Mouse (Mus musculus): ENCODE results near the gene Gsg1l. TPM values are rescaled to one million over a fixed set of nuclear protein-coding genes. Genes with fewer than 3 reads are reported as not detected.

Gsg1l gene
- polyA plus RNA-seq, 1 experiment: not detected

DNA sequence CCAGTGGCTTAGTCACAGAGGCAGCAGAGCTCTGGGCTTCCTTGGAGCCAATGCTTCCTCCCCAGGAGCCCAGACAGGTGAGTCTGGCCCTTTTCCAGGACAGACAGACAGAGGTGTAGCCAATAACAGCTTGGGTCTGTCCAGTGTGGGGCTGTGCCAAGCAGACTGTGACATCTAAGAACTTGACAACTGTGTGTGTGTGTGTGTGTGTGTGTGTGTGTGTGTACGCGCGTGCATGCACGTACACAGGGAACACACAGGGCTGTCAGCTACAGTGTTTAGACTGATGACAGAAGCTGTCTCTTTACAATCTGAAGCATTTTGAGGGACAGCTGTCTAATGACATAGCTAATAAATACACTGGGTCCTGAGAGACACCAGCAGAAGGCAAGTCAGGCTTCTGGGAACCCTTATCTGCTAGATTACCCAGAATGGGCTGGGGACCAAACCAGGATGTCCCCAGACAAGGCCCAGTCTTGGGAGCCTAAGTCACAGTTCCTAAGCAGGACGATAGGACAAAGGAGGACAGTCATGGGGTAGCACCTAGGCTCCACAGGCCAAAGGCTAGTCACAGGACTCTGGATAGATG lies 42.9 kb downstream of the Gsg1l start:
- Histone ChIP-seq H3K4me3 (ENCODE audit: insufficient read depth, low read length) (no peak overlapping the region), H3K27ac (ENCODE audit: insufficient read depth, low read depth, low read length) (no peak overlapping the region), H3K4me1 (ENCODE audit: control insufficient read depth, insufficient read depth, low read length) (no peaks in the 10 kb centered on the region)
- TF ChIP-seq CTCF (IDR thresholded peaks at IDR 0.05; ENCODE audit: low read depth, low read length) (no peak), POLR2A (IDR thresholded peaks at IDR 0.05; ENCODE audit: borderline replicate concordance, low read depth, low read length) (no peak)

DNA sequence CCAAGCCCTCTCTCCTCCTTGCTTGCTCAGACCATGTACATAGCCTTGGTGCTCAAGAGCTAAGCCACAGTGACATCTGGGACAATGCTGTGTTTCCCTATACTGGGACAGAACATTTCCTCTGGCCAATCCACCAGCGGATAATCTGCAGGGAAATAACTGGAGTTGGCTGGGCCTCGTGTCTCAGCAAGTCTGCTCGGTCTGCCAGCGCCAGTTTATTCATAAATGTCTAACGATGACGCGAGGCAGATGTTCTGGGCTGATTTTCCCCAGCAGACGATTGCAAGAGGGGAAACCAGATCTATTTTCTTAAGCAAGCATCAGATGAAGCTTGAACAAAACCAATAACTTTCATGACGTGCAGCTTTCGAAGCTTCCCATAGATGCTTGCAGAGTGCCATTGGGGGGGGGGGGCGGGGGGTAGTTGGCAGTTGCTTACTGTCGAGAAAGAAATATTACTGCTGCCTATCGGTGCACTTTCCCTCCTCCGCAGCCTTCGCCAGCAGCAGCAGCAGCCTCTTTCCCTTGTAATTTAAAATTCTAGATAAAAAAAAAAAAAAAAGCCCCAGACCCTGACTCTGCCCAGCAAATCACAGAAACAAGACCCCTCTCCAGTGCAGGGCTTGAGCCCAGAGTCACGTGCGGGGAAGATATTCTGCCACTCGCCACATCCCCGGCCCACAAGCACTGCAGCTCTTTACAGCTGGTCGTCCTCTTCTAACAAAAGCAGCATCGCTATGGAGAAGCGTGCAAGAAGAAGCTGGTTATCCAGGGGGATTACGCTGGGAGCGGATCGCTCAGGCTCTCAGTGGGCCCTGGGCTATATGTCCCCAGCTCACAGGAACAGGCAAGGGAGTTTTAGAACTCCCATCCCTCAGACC lies 43.6 kb downstream of the Gsg1l start:
- no peak overlapping the region for H3K4me3 ChIP-seq (ENCODE audit: insufficient read depth, low read length)
- no peak for TF ChIP-seq POLR2A (IDR thresholded peaks at IDR 0.05; ENCODE audit: borderline replicate concordance, low read depth, low read length)
- TF ChIP-seq CTCF (IDR thresholded peaks at IDR 0.05; ENCODE audit: low read depth, low read length): no peak
- no peak overlapping the region for H3K27ac ChIP-seq (ENCODE audit: insufficient read depth, low read depth, low read length)
- H3K4me1 ChIP-seq (ENCODE audit: control insufficient read depth, insufficient read depth, low read length): no peaks in the 10 kb centered on the region

DNA sequence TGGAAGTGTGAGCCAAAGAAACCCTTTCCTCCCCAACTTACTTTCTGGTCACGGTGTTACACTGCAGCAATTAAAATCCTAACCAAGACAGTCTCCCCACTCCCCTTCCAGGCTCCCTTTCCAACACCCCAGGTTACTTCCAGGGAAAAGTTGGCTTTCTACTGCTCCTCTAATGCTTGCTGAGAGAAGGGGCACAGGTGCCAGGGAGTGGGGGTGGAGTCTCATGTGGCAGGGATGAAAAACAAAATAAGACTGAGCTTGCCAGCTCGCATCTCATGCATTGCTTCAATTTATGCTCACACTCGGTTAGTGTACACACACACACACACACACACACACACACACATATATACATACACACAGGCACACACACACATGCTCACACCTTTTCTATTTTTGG lies 46.9 kb downstream of the Gsg1l start:
- Histone ChIP-seq H3K27ac (ENCODE audit: insufficient read depth, low read depth, low read length) (no peak overlapping the region), H3K4me3 (ENCODE audit: insufficient read depth, low read length) (no peak overlapping the region), H3K4me1 (ENCODE audit: control insufficient read depth, insufficient read depth, low read length) (no peaks in the 10 kb centered on the region)
- no peak for TF ChIP-seq CTCF (IDR thresholded peaks at IDR 0.05; ENCODE audit: low read depth, low read length)
- TF ChIP-seq POLR2A (IDR thresholded peaks at IDR 0.05; ENCODE audit: borderline replicate concordance, low read depth, low read length): no peak

DNA sequence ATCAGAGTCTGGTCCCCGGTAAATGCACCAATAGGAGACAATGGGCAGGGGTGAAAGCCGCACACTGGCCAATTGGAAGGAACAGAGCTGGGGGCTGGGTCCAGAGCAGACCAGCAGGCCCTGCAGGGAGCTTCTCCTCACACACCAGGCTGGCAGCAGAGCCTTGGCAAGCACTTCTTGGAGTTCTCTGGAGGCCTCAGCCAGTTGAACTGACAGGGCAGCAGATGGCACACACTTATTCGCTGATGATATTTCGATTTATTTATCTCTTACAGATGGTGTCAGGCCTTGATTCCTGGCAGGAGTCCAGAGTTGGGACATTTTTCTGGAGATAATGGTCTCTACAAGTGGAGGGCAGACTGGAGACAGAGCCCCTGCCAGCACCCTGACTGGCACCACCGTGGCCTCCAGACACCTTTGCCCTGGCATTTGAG lies 49.4 kb downstream of the Gsg1l start:
- Histone ChIP-seq H3K4me3 (ENCODE audit: insufficient read depth, low read length) (no peak overlapping the region), H3K4me1 (ENCODE audit: control insufficient read depth, insufficient read depth, low read length) (no peaks in the 10 kb centered on the region), H3K27ac (ENCODE audit: insufficient read depth, low read depth, low read length) (no peak overlapping the region)
- TF ChIP-seq CTCF (IDR thresholded peaks at IDR 0.05; ENCODE audit: low read depth, low read length) (no peak), POLR2A (IDR thresholded peaks at IDR 0.05; ENCODE audit: borderline replicate concordance, low read depth, low read length) (no peak)

DNA sequence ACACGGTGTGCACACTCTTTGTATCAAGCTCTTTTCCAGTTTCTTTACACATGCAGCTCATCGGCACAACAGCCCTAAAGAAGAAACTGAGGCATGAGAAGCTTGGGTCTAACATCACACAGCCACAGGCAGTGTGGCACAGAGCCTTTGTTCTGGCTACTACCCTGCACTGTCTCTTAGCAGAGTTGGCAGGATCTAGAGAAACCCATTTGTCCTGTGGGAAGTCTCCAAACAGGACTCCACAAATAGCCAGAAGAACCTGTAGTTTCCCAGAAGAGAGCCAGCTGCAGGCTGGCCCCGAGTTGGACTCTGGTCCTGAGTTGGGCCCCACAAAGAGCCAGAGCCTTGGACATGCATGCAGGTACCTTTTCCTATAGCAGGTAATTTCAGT lies 49.9 kb downstream of the Gsg1l start:
- H3K4me3 ChIP-seq (ENCODE audit: insufficient read depth, low read length): no peak overlapping the region
- no peak overlapping the region for H3K27ac ChIP-seq (ENCODE audit: insufficient read depth, low read depth, low read length)
- TF ChIP-seq POLR2A (IDR thresholded peaks at IDR 0.05; ENCODE audit: borderline replicate concordance, low read depth, low read length) (no peak), CTCF (IDR thresholded peaks at IDR 0.05; ENCODE audit: low read depth, low read length) (no peak)
- peaks cover 2% of the 10 kb centered on the region; the same call in 1 of the 2 replicates for H3K4me1 ChIP-seq (ENCODE audit: control insufficient read depth, insufficient read depth, low read length)

DNA sequence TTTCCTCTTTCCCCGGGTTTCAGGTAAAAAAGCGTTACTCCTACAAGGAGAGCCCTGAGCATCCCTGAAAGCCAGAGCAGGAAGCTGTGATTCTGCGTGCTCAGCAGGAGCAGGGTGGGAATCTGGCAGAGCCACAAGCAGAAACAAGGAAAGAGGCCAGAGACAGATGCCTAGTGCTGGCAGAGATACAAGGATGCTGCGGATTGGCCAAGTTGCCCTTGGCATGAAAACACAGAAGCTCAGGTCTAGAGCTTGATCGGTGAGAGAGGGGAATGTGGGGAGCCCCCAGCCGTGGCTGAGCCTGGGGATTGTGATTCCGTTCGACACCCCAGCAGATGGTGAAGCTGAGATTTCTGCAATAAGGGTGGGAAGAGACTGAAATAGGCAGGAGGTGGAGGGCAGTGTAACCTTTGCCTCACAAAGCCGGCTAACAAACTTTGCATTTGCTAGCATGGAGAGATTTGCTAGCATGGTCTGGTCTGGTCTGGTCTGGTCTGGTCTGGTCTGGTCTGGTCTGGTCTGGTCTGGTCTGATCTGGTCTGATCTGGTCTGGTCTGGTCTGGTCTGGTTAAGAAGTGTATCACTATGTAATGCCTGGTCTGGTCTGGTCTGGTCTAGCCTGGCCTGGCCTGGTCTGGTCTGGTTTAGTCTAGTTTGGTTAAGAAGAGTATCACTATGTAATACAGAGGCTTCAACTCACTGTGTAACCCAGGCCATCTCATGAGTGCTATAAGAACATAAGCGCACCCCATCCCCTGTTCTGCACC lies 50.4 kb downstream of the Gsg1l start:
- Histone ChIP-seq H3K27ac (ENCODE audit: insufficient read depth, low read depth, low read length) (no peak overlapping the region), H3K4me3 (ENCODE audit: insufficient read depth, low read length) (no peak overlapping the region), H3K4me1 (ENCODE audit: control insufficient read depth, insufficient read depth, low read length) (peaks cover 3% of the 10 kb centered on the region; the same call in 1 of the 2 replicates)
- TF ChIP-seq CTCF (IDR thresholded peaks at IDR 0.05; ENCODE audit: low read depth, low read length): no peak
- no peak for TF ChIP-seq POLR2A (IDR thresholded peaks at IDR 0.05; ENCODE audit: borderline replicate concordance, low read depth, low read length)

DNA sequence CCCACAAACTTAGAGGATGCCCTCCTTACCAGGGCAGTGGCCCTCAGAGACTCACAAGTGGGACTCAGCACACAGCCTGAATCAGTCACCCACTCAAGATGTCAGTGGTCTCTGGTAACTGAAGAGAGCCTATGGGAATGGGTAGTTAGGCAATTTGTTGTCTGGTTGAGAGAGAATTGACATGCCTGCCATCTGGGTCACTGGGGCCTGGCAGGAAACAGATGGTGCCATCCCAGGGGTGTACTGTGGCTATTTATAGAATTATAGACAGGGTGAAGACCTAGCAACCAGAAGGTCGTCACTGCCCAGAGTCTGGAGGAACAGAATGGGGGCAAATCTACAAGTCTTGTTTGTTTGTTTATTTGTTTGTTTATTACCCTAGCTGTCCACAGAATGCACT lies 54.8 kb downstream of the Gsg1l start:
- no peak overlapping the region for H3K4me3 ChIP-seq (ENCODE audit: insufficient read depth, low read length)
- TF ChIP-seq POLR2A (IDR thresholded peaks at IDR 0.05; ENCODE audit: borderline replicate concordance, low read depth, low read length): no peak
- no peak for TF ChIP-seq CTCF (IDR thresholded peaks at IDR 0.05; ENCODE audit: low read depth, low read length)
- no peak overlapping the region for H3K27ac ChIP-seq (ENCODE audit: insufficient read depth, low read depth, low read length)
- H3K4me1 ChIP-seq (ENCODE audit: control insufficient read depth, insufficient read depth, low read length): peaks cover 3% of the 10 kb centered on the region; the same call in 1 of the 2 replicates

DNA sequence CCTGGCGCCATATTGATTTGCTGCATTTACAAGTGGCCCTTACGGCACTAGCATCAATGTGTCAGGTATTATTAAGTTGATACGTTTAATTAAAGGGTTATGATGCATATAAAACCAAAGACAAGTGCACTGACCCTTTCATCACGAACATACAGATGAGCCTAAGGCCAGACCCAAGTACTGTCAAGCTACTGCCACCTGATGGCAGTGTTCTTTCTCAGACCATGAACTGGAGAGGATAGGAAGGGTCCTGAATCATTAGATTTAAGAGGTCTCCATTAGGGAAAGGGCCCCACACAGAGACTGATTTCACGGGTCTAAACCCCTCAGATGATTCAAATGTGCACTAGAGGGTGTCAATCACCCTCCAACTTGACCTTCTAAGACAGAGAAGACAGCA lies 55.6 kb downstream of the Gsg1l start:
- TF ChIP-seq POLR2A (IDR thresholded peaks at IDR 0.05; ENCODE audit: borderline replicate concordance, low read depth, low read length) (no peak), CTCF (IDR thresholded peaks at IDR 0.05; ENCODE audit: low read depth, low read length) (no peak)
- H3K27ac ChIP-seq (ENCODE audit: insufficient read depth, low read depth, low read length): no peak overlapping the region
- no peak overlapping the region for H3K4me3 ChIP-seq (ENCODE audit: insufficient read depth, low read length)
- H3K4me1 ChIP-seq (ENCODE audit: control insufficient read depth, insufficient read depth, low read length): peaks cover 3% of the 10 kb centered on the region; the same call in 1 of the 2 replicates

DNA sequence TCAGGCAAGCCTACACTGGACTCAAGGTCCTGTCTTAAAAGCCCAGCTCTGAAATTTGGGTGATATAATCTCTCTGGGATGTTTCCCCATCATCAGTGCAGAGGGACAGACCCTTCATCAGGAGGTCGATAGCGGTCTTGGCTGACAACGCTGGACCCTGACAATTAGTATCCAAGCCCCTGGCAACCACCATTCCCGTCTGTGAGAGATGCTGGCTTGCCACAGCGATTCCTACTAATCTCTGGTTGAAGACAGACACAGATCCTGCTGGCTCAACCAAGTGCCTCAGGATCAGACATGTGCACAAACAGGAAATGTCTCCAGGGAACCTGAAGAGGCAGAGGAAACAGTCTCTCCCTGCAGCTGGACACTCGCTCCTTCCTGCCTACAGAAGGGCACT lies 62.2 kb downstream of the Gsg1l start:
- no peak overlapping the region for H3K27ac ChIP-seq (ENCODE audit: insufficient read depth, low read depth, low read length)
- TF ChIP-seq CTCF (IDR thresholded peaks at IDR 0.05; ENCODE audit: low read depth, low read length) (no peak), POLR2A (IDR thresholded peaks at IDR 0.05; ENCODE audit: borderline replicate concordance, low read depth, low read length) (no peak)
- no peak overlapping the region for H3K4me3 ChIP-seq (ENCODE audit: insufficient read depth, low read length)
- no peaks in the 10 kb centered on the region for H3K4me1 ChIP-seq (ENCODE audit: control insufficient read depth, insufficient read depth, low read length)

Data from bone marrow macrophage, adult 2 months (primary cell).